Mouse (Mus musculus) forebrain, embryonic 14.5 days (tissue): Measurements from ENCODE around the gene Jade1. TPM values are rescaled to one million over a fixed set of nuclear protein-coding genes. Genes with fewer than 3 reads are reported as not detected.

ENCODE experiments used
- ATAC-seq: fragments of 200-750 bp; cut with Nextera tagmentation; 2 replicates; pipeline ENCODE4 v1.8.0; 2017; ENCODE audit warnings: mild to moderate bottlenecking, moderate library complexity
- DNase-seq: peaks from one replicate; pipeline ENCODE4 v3.0.0-alpha.2; 2015; ENCODE audit warnings: low spot score
- H3K27ac ChIP-seq: fragments of 300-500 bp; sonication (generic); 2 replicates; pipeline ENCODE4 v1.5.1; 2014; ENCODE audit warnings: low read depth, mild to moderate bottlenecking, control low read depth, low read length, moderate library complexity
- H3K27me3 ChIP-seq: fragments of 300-500 bp; sonication (generic); replicated peaks from 2 replicates; pipeline ENCODE4 v1.6.1; 2014; ENCODE audit warnings: low read length, control low read depth, mixed read lengths; ENCODE audit not compliant: control insufficient read depth, insufficient read depth
- H3K36me3 ChIP-seq: fragments of 300-500 bp; sonication (generic); 2 replicates; pipeline ENCODE4 v1.6.1; 2014; ENCODE audit warnings: low read length, control low read depth; ENCODE audit not compliant: control insufficient read depth, insufficient read depth
- H3K4me1 ChIP-seq: fragments of 300-500 bp; sonication (generic); 2 replicates; pipeline ENCODE4 v1.6.1; 2014; ENCODE audit warnings: antibody characterized with exemption, low read length, control low read depth; ENCODE audit not compliant: control insufficient read depth, insufficient read depth
- H3K4me2 ChIP-seq: fragments of 300-500 bp; sonication (generic); 2 replicates; pipeline ENCODE4 v1.6.1; 2014; ENCODE audit warnings: mild to moderate bottlenecking, control low read depth, low read length
- H3K4me3 ChIP-seq: fragments of 300-500 bp; sonication (generic); 2 replicates; pipeline ENCODE4 v1.5.1; 2014; ENCODE audit warnings: low read depth, low read length, control low read depth
- H3K9ac ChIP-seq: fragments of 300-500 bp; sonication (generic); 2 replicates; pipeline ENCODE4 v1.6.1; 2014; ENCODE audit warnings: mild to moderate bottlenecking, low read length, control low read depth, moderate library complexity
- H3K9me3 ChIP-seq: fragments of 300-500 bp; sonication (generic); replicated peaks from 2 replicates; pipeline ENCODE4 v1.6.1; 2016; ENCODE audit warnings: low read length, control low read depth, mixed read lengths; ENCODE audit not compliant: control insufficient read depth
- WGBS: fragments of 180-500 bp; shearing (Covaris S2); extraction: QIAGEN DNeasy Blood & Tissue Kit; methylation state at CpG from one replicate; pipeline ENCODE4 v1.1.7; 2014; 5-methylcytosine and 5-hydroxymethylcytosine counted together
- polyA plus RNA-seq: library from polyadenylated mRNA; unstranded; fragments of >200 nt; fragmentation: Nextera tagmentation; extraction: Ambion mirVana; gene quantifications from 2 replicates; pipeline ENCODE4 v1.2.1, GENCODE M21; 2014

Gene Jade1
- polyA plus RNA-seq, 1 experiment from 2014 or later = 11.9 TPM

GRCm38 (mm10) chr3:41554480-41555475 lies 753 bp upstream of the Jade1 start:
- ATAC-seq (no peak), DNase-seq (no peak)
- no peaks in the 10 kb centered on the region for H3K4me1 ChIP-seq
- H3K9ac ChIP-seq = no peak overlapping the region
- WGBS = 94% methylated on average over 24 of the region's 24 CpGs
- no peak overlapping the region for H3K27ac ChIP-seq
- no peaks in the 10 kb centered on the region for H3K27me3 ChIP-seq
- no peaks in the 10 kb centered on the region for H3K9me3 ChIP-seq
- no peaks in the 10 kb centered on the region for H3K36me3 ChIP-seq
- no peak overlapping the region for H3K4me3 ChIP-seq
- H3K4me2 ChIP-seq = no peak overlapping the region

GRCm38 (mm10) chr3:41556451-41557266 lies 1.1 kb downstream of the Jade1 start:
- Histone ChIP-seq H3K27me3 (no peaks in the 10 kb centered on the region), H3K9ac (no peak overlapping the region), H3K9me3 (no peaks in the 10 kb centered on the region), H3K36me3 (no peaks in the 10 kb centered on the region), H3K4me3 (no peak overlapping the region), H3K4me2 (no peak overlapping the region), H3K27ac (no peak overlapping the region), H3K4me1 (no peaks in the 10 kb centered on the region)
- 87% methylated on average over 9 of the region's 11 CpGs for WGBS
- ATAC-seq (no peak), DNase-seq (no peak)

- Histone ChIP-seq H3K27ac (no peak overlapping the region), H3K4me3 (no peak overlapping the region), H3K9ac (no peak overlapping the region), H3K27me3 (no peaks in the 10 kb centered on the region), H3K4me1 (no peaks in the 10 kb centered on the region), H3K9me3 (no peaks in the 10 kb centered on the region), H3K4me2 (no peak overlapping the region), H3K36me3 (no peaks in the 10 kb centered on the region)
- no peak for ATAC-seq
- no peak for DNase-seq
- WGBS = 91% methylated on average over 19 of the region's 19 CpGs
These were observed 1.9 kb downstream of the Jade1 start for GRCm38 (mm10) chr3:41557267-41557995.

- H3K27ac ChIP-seq = no peak overlapping the region
- WGBS = 92% methylated on average over 6 of the region's 6 CpGs
- ATAC-seq = no peak
- H3K9ac ChIP-seq = no peak overlapping the region
- H3K4me3 ChIP-seq = no peak overlapping the region
- H3K27me3 ChIP-seq = no peaks in the 10 kb centered on the region
- H3K9me3 ChIP-seq = no peaks in the 10 kb centered on the region
- no peaks in the 10 kb centered on the region; the same call in 1 of the 2 replicates for H3K4me1 ChIP-seq
- no peak for DNase-seq
- H3K36me3 ChIP-seq = no peaks in the 10 kb centered on the region
- no peak overlapping the region for H3K4me2 ChIP-seq
These were observed 5.0 kb downstream of the Jade1 start for GRCm38 (mm10) chr3:41560489-41560888.

GRCm38 (mm10) chr3:41561787-41562186 lies 6.3 kb downstream of the Jade1 start:
- ATAC-seq (no peak), DNase-seq (no peak)
- H3K4me2 ChIP-seq = no peak overlapping the region
- no peaks in the 10 kb centered on the region for H3K27me3 ChIP-seq
- 92% methylated on average over 5 of the region's 5 CpGs for WGBS
- H3K9me3 ChIP-seq = no peaks in the 10 kb centered on the region
- no peak overlapping the region for H3K9ac ChIP-seq
- no peak overlapping the region for H3K4me3 ChIP-seq
- H3K4me1 ChIP-seq = peaks cover 3% of the 10 kb centered on the region; the same call in 1 of the 2 replicates
- no peaks in the 10 kb centered on the region for H3K36me3 ChIP-seq
- no peak overlapping the region for H3K27ac ChIP-seq

GRCm38 (mm10) chr3:41563211-41563931 lies 7.8 kb downstream of the Jade1 start:
- no peaks in the 10 kb centered on the region for H3K36me3 ChIP-seq
- H3K27ac ChIP-seq = peak overlapping the region; percentile 98
- no peaks in the 10 kb centered on the region for H3K9me3 ChIP-seq
- ATAC-seq (peak; percentile 62), DNase-seq (peak; percentile 89)
- peak overlapping the region; percentile 96 for H3K9ac ChIP-seq
- H3K4me2 ChIP-seq = peak overlapping the region; percentile 87
- H3K27me3 ChIP-seq = no peaks in the 10 kb centered on the region
- under 1% methylated on average over 70 of the region's 81 CpGs for WGBS
- H3K4me1 ChIP-seq = peaks cover 3% of the 10 kb centered on the region; the same call in 1 of the 2 replicates
- peak overlapping the region; percentile 76 for H3K4me3 ChIP-seq

- peak overlapping the region; percentile 76 for H3K4me3 ChIP-seq
- peak overlapping the region; percentile 98 for H3K27ac ChIP-seq
- H3K4me2 ChIP-seq = peak overlapping the region; percentile 87
- no peaks in the 10 kb centered on the region for H3K9me3 ChIP-seq
- no peak for ATAC-seq
- no peak for DNase-seq
- peaks cover 3% of the 10 kb centered on the region; the same call in 1 of the 2 replicates for H3K4me1 ChIP-seq
- H3K27me3 ChIP-seq = no peaks in the 10 kb centered on the region
- H3K36me3 ChIP-seq = no peaks in the 10 kb centered on the region
- WGBS = 1% methylated on average over 7 of the region's 7 CpGs
- peak overlapping the region; percentile 96 for H3K9ac ChIP-seq
These were observed 8.5 kb downstream of the Jade1 start for GRCm38 (mm10) chr3:41563997-41564396.
